Mouse (Mus musculus) spleen, adult 2 months (tissue): ENCODE measurements around the gene Kcnh7.

Source experiments
- CTCF ChIP-seq: fragments of 200-500 bp; IDR thresholded peaks from 2 replicates; pipeline ENCODE4 v1.5.1; 2011; ENCODE audit warnings: mild to moderate bottlenecking, inconsistent platforms; ENCODE audit not compliant: insufficient read depth, insufficient read length, insufficient replicate concordance; ENCODE audit errors: extremely low read depth
- POLR2A ChIP-seq: fragments of 200-500 bp; IDR thresholded peaks from 2 replicates; pipeline ENCODE4 v1.6.1; 2011; ENCODE audit warnings: low read depth, low read length, inconsistent platforms

DNA sequence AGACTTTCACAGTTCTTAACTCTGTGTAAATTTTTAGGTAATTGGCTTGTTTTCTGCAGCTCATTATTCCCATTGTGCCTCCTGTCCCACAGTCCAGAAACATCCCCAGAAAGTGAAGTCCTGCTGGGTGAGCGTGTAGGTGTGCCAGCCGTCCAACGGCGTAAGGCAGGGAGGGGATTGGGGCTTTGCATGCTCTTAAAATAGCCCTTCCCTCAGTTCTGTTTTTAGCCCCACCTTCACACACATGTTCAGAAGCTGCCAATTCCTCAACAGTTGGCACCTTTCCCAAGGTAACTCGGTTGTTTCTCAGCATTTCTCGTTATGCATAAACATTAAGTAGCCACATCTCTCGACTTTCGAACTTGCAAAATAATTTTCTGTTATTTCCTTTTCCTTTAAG is 502.4 kb downstream of the Kcnh7 start:
- no peak for TF ChIP-seq CTCF
- TF ChIP-seq POLR2A = no peak
